Mouse (Mus musculus): ENCODE measurements at regions not wholly inside any gene's neighbourhood (a gene's known extent, or its start where the extent isn't known, plus 50 kb on each side); places are given as distances from the start of the nearest gene placed in this dataset.
A peak's percentile ranks its signal among the peaks of the same experiment; 100 is the strongest.

DNA sequence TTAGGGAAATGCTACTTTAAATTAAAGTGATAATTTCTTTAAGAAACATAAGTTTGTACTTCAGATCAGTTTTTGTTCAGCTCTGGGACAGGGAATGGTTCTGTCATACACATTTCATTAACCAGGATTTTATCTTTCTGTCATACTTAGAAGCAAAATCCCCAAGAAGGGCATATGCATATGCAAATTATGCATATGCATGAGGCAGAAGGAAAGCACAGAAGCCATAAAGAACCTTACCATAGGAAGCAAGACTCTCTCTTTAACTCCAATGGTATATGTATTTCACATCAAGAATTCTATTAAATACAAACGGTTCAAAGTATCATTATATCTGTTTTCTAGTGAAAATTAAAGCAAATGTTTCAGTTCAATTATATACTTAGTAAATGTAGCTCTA is 381.5 kb downstream of the Kcnj3 start:
- DNase-seq (ENCODE audit: low read depth, low spot score) = no peak

DNA sequence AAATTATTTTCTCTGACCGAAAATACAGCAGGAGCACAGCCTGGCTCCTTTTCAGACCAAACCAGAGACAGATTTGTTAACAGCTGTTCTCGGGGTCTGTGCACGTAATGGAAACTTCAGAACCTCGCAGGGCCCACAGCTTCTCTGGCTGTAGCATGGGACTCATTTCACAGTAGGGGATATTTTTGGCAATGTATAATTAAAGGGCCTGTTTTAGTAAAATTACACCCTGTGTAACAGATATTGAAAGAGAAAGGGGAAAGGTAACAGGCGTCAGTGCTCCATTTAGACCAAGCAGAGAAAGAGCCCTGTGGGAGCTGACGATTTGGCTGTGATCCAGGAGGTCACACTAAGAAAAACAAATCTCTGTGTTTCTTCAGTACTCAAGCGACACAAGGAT is 382.4 kb downstream of the Kcnj3 start:
- peak; percentile 27 for DNase-seq (ENCODE audit: low read depth, low spot score)

DNA sequence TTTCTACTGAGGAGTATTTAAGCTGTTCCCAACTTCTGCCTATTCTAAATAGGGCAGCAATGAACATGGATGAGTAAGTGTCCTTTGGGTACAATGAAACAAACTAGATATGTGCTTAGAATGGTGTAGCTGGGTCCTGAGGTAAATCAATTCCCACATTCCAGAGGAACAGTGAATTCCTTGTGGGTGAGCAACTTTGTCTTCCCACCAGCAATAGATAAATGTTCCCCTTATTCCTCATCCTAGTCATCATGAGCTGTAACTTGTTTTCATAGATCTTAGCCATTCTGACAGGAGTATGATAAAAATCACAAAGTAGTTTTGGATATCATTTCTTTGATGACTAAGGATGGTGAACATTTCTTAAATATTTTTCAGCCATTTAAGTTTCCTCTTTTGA is 387.0 kb downstream of the Kcnj3 start:
- DNase-seq (ENCODE audit: low read depth, low spot score) = no peak

DNA sequence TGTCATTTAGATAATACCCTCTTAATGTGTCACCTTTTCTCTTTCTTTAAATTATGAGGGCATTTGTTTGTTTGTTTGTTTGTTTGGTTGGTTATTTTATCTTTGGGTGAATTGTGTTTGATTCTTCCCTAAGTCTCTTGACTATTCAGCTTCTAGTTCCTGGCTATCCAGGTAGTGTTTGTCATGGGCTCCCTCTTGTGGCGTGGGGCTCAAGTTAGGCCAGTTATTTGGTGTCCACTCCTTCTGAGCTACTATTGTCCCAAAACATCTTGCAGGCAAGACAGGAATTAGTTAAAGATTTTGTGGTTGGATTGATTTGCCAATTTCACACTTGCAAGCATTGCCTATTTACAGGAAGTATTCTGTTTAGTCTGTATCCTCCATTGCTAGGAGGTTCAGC is 405.8 kb downstream of the Kcnj3 start:
- DNase-seq (ENCODE audit: low read depth, low spot score) = peak; percentile 4

DNA sequence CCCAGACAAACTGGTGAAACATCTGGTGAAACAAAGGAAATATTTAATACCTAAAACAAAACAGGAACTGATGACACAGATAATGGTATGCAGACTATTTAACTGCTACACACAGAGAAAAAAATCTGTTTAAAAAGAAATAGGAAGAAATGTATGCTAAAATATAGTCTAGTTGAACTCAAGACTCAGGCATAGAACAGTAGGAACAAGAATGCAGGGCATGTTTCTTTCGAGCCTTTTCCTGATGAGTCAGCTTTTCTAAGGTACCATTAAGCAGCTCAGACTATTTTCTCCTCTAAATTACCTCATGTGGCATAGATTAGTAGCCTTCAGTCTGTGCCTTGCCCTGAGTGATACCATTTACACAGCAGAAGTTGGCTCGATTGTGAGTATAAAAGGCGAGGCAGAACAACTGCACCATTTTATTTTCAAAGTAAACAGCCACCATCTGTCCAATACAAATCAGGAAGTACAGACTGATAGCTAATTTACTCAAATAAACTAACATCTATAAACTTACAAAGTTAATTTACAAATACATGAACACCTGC is 411.1 kb downstream of the Kcnj3 start:
- DNase-seq (ENCODE audit: low read depth, low spot score) = peak; percentile 3

DNA sequence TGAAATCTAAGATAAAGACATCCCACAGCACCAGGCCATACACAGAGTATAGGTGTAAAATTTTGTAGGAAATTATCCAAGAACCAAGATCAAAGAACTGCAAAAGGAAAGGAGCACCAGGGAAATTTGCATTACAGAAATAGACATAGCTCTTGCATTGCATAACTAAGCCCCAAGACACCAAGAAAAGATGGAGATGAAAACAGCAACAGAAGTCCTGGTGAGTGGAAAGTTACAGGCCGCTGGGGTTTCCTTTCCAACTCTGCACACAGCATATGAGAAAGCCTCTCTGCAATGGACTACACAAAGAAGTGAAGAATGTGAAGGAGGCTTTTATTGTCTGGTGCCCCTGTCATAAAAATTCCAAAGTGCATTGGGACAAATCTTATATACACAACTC is 426.7 kb downstream of the Kcnj3 start:
- DNase-seq (ENCODE audit: low read depth, low spot score) = no peak

DNA sequence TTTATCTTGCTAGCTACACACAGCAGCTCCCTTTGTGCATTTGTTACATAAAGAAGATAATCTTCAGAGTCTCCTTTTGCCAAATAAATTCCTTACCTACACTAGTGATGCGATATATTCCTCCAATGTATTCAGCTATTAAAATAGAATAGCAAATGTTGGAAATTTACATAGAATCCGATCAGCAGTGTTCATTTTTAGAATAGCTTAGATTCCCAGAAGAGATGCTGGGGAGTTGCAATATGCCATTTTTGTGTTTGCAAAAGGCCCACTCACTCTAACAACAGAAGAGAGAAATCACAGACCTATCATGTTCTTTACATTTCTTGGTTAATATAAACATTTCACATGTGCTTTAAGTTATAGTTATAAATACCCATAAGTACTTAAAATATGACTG is 454.2 kb downstream of the Kcnj3 start:
- no peak for DNase-seq (ENCODE audit: low read depth, low spot score)

DNA sequence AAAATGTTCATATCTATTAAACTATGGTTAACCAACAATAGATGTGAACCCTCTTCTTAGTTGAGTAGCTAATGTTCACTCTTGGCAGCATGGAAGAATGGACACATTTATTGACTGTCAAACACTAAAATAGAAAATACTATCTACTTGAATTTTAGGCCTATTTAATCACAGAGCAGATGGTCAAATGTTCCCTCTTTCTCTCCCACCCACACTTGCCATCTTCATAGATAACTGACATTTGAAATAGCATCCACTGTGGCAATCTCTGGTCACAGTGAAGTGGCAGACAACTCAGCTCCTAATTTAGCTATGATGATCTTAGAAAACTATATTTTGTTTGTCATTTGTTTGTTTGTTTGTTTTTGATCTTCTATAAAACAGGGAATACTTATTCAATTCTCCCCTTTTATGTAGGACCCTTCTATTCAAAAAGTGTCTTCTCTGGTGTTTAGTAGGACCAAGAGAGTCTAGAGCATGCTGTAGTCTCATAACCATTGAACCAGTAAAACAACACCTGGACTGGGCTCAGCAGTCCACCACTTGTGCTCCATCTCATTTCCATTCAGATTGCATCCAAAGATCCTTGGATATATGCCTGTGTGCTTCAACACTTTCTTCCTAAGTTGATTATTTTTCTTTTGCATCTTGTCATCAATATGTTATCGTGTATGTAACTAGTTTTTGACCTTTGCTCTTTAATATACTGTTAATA is 457.2 kb downstream of the Kcnj3 start:
- no peak for DNase-seq (ENCODE audit: low read depth, low spot score)

DNA sequence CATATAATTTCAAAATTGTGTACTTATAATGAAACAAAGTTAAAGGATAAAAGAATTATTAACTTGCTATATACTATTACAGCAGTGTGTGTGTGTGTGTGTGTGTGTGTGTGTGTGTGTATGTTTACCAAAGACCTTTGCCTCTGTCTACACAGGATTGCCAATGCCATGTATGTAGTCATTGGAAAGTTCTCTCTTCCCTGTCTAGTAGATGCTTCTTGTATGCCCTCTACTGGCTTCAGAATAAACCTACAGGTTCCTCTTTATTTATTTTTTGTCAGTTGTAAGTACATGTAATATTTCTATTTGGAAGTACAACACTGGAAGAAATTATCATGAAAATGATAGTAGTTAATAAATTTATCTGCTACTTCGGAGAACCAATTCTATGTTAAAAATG is 484.5 kb downstream of the Kcnj3 start:
- peak; percentile 5 for DNase-seq (ENCODE audit: low read depth, low spot score)

Measured in mesoderm, embryonic 11.5 days (tissue).